Mouse (Mus musculus): Measurements from ENCODE around the gene 4930556J24Rik.

DNA sequence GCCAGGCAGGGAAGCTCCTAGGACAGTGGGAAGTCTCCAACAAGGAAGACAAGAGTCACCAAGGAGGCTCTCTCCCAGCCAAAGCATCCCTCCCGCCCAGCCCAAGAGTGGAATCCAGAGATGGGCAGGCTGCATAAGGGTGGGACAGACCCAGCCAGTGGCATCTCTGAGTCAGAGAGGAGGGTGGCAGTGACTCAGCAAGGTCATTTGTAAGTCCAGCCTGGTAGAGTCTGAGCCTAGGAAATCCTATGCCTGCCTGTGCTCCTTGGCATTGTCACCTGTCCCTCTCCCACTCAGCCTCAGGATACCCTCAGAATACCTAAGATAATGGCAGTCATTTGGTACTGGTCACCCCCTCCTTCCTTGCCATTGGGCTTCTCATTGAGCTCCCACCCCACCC is 71.1 kb downstream of the 4930556J24Rik start:
- TF ChIP-seq GATA1 (IDR thresholded peaks at IDR 0.05; ENCODE audit: borderline replicate concordance, low read length): no peak
- no peak for TF ChIP-seq FLI1 (IDR thresholded peaks at IDR 0.05; ENCODE audit: low read length)
